Mouse (Mus musculus) small intestine, adult 2 months (tissue): ENCODE results near the gene Smpd1.

Experiments
- CTCF ChIP-seq: fragments of 200-500 bp; IDR thresholded peaks from 2 replicates; pipeline ENCODE4 v1.5.1; 2012; ENCODE audit warnings: low read depth, mild to moderate bottlenecking, control low read depth, inconsistent platforms, low read length, moderate library complexity, mixed read lengths; ENCODE audit not compliant: insufficient replicate concordance, insufficient read length; ENCODE audit errors: extremely low read depth
- POLR2A ChIP-seq: fragments of 200-500 bp; IDR thresholded peaks from 2 replicates; pipeline ENCODE4 v1.6.1; 2012; ENCODE audit warnings: low read depth, mild to moderate bottlenecking, control low read depth, inconsistent platforms, low read length, moderate library complexity

DNA sequence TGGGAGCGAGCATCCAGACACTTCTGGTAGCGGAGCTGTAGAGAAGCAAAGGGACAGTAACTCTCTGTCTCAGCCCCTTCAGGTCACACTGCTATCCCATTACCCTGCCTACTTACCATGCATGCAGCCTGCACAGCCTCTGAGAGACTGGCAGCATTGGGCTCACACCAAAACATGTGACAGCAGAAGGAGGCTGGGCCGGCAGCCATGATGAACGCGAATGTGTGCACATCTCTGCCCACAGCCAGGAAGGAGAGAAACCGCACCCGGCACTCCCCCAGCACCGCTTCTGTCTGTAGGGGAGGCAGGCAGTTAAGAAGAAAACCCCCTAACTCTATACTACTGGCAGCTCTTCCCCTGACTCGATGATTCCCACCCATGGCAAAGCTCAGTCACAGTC, 4.9 kb downstream of the Smpd1 start:
- no peak for TF ChIP-seq POLR2A
- no peak for TF ChIP-seq CTCF
